Mouse (Mus musculus): ENCODE data around the gene Ephx1.
"Not testable (repeated sequence)": the region's sequence is repeated elsewhere in the genome, so short reads cannot be mapped to it uniquely, and the experiment has no call there.

Gene Ephx1

DNA sequence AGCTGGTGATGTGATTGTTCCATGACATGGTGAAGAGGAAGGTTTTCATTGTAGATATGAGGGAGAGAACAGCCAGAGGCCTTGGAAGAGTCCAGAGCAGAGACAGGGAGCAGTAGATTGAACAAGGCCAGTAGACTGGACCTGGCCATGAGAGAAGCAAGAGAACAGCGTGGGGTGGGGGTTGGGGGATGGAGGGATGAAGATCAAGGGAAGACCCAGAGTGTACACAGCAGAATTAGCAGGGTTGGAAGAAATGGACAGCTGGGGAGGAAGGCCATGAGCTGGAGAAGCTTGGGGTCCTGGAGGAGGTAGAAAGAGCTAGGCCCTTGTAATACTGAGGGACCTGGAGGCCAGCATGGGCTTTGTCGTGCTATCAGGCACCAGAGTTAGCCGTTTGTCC, 8.3 kb downstream of the Ephx1 start:
- DNase-seq: no peak

DNA sequence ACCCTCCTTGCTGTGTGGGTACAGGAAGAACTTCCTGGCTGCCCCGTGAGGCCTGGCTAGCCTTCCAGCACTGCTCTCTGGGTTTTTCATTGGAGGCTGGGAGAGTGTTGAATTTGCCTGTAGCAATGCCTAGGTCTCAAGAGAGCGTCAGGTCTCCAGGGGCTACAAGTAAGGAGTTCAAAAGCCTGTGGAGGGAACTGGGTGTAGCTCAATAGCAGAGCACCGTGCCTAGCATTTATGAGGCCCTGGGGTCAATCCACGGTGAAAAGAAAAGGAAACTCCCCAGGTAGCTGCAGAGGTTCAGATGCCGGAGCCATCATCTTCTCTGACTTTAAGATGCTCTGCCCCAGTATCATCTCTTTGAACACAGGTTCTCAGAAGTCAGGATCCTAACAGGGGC, 9.1 kb downstream of the Ephx1 start:
- DNase-seq: no peak

DNA sequence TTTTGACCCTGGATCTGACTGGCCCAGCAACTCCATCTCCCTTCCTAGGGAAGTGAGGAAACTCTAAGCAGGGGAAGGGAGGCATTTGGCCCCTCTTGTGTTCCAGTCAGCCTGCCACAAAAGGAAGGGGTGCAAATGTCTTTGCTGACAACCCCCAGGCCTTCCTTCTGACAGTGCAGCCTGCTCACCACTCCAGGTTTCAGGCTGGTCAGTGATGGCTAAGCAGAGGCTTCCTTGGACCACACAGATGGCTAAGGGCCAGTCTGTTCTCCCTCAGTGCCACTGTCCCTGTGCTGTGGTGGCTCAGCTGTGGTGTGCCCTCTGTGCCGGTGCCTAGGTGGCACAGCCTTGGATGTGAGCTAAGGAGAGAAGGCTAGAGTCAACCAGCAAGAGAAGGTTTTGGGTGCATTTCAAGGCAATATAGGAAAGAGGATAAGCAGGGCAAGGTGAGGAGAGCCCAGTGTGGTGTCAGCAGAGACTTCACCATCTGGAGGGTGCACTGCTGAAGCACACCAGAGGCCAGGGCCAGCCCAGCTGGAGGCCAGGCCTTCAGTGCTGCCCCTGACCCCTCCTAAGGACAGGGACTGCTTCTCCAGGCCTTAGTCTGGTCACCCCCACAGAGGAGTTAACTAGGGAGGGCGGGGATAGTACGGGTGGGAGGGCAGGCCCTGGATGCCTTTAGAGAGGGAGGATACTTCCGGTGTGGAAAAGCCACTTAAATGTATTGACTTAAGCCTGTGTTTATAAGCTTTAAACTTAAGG, 10.4 kb downstream of the Ephx1 start:
- no peak for DNase-seq

DNA sequence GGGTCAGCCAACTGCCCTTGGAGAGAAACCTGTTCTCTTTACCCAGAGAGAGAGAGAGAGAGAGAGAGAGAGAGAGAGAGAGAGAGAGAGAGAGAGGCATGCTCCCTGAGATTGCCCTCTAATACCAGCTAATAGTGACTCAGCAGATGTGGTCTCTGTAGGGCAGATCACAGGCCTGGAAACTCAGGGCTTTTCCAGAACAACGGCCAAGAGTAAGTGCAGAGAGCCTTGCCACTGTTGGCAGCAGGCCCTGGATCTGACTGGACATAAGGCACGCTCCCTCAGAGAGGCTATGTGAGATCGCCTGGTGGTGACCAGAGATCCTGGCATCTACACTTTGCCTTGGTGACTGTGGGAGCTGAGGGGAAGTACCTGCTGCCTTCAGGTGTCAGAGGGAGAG, 10.9 kb downstream of the Ephx1 start:
- no peak for DNase-seq

DNA sequence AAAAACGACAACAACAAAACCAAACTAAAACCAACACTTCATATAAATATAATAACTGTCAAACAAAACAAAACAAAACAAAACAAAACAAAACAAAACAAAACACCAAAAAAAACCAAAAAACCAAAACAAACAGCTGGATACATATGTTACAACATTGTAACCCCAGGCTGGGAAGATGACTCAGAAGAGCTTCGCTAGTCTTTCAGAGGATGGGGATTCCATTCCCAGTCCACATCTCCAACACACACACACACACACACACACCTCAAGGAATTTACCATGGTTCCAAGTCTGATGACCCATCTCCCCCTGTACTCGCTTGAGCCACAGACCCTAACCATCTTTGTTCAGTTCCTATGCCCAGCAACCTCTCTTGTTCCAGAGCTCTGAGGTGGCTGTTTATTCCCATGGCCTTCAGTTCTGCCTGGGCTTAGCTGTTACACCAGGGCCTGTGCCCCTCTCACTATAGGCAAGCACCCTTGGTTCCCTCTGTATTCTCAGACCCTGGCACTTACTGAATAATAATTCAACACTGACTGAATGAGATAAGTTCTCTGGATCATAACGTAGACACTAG, 11.6 kb downstream of the Ephx1 start:
- no peak for DNase-seq

DNA sequence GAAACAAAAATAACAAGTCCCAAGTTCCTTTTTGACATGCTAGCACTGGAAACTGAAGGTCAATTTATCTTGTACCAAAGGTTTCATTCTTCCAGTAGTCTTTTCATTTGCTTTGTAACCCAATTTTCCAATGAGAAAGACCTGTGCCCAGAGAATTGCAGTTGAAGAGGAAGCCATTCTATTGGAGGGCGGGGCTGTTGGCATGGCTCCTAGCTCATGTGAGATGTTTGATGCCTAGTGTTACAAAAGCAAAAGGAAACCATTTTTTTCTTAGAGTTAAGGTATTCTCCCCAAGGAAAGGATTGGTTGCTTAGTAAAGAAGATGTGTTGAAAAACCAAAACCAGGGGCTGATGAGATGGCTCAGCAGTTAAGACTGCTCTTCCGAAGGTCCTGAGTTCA, 12.4 kb downstream of the Ephx1 start:
- DNase-seq: no peak

DNA sequence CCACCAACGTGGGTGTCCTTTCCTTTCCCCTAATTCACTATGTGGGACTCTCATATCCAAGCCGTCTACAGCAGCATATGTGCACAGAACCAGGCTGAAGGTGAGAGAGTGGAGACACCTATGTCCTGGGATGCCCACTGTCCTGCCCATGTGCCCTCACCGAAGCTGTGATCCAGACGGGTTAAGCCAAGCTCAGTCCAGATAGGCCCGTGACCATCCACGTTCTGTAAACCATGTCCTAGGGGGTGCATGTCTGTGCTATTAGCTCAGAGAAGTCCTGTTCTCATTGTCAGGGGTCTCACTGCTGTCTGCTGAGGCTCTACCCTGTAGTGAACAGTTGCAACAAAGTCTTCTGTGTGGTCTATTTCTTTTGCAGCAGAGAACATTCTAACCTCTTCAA, 12.9 kb downstream of the Ephx1 start:
- DNase-seq: no peak

DNA sequence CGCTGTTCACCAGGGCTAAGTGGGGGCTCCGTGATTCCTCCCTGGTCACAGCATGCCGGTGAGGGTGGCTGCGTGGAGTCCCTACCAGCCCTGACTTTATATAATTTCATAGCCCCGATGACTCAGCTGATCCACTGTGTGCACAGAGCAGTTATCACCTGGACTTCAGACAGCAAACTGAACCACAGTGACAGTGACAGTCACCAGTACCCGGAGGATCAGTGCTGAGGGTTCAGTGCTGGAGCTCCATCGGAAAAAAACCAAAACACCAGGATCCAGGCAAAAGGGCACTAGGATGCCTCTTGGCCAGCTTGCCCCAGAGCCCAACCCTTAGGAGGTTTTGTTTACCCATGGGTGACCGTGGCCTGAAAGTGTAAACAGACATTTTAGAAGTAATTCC, 15.4 kb downstream of the Ephx1 start:
- no peak for DNase-seq

DNA sequence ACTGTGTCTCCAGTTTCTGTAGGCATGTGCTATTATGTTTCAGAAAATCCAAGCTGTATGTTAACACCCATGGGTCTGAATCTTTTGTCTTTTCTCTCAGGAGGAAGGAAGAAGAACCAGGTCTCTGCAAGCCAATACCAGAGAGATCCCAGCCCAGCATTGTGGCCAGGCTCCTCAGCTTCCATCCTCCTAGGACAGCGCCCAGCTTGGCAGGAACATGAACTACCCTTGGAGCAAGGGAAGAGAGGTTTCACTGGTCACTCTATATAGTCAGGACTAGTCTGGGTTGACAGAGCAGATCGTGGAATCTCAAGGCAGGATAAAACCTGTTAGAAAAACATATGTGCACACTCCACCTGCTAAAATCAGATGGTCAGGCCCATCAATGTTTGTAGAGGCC, 16.9 kb downstream of the Ephx1 start:
- no peak for DNase-seq

DNA sequence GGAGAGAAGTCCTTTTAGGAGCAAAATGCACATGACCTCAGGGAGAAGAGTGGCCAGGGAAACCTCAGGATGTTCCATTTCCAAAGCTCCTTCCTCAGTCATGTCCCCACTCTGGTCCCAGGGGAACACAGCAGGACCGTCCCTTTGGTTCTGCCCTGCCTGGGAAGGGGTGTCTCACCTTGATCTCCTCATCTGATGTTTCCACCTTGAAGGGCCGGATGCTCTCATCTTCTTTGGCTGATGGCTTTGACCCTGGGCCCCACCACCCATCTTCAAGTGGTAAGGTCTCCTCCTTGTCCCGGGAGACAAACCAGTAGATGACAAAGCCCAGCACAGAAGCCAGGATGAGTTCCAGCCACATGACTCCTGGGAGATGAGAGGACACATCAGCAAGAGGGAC, 19.1 kb downstream of the Ephx1 start:
- DNase-seq: no peak

DNA sequence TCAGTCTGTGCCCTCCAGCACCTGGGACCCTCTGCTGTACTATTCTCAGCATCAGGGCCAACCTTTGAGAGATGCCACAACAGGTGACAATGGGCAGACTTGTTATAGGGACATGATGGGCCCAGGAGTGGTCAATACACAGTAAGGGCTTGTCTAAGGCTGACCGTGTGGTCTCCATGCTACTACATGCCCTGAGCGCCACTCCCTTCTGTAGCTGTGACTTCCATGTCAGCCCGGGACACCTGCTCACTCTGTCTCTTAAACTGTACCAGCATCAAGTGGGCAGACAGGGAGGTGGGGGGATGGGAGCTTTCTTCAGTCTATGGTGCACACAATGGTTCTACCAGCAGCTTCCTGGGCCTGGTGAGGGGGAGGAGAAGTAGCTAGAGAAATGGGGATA, 19.5 kb downstream of the Ephx1 start:
- DNase-seq: no peak

DNA sequence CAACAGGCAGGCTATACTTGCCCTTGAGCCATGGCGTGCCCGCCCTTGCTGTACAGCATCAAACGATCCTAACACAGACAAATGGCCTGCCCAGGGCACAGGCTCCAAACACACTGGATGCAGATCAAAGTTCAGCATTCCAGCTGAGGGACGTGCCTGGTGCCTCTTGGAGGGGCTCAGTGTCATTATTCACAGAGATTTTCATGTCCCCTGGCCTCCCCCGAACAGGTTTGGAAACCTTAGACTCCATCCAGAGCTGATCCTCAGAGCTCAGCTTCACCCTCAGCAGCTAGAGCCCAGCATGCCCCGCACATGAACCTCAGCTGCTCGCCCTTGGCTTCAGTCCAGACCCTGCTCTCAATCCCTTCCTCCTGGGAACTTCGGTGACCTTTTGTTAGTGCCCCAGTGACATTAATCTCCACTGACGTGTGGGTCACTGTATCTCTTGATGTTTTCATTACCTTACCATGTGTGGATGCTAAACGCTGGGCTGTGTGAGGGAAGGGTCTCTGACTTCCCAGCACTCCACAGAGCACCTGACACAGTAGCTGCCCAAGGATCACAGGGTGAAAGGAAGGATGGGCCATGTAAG, 20.1 kb downstream of the Ephx1 start:
- no peak for DNase-seq

DNA sequence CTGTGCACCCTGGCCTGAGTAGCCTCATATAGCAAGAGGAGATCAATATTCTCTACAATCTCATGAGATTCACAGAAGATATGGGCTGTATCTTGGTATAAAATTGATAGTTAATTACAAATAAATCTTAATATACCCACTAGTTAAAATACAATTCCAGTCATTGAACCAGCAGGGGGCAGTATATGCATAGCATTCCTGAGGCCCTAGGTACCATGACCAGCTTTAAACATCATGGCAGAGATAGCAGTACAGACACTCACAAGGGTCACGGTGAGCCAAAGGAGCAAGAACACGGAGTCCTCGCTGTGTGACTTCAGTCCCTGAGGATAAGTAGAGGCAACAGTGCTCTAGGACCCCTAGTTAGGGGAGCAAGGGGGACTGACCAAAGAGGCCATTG, 28.6 kb downstream of the Ephx1 start:
- DNase-seq: peak; percentile 43

DNA sequence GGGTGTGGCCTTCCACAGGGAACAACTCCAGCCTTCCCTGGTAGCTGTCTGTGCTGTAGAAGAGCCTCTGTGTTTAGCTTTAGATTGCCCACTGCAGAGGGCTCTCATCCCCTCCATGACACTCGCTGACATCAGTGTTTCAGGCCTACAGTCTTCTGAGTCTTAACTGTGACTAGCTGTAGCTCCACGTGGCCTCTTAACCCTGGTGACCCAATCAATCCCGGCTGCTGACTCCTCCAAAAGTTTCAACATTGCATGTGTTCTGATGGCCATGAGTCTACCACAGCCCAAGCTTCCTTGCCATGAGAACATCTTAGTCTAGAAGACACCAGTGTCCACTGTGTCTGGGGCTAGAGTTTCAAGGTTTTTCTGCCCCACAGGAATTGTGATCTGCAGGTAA, 30.0 kb downstream of the Ephx1 start:
- DNase-seq: no peak

DNA sequence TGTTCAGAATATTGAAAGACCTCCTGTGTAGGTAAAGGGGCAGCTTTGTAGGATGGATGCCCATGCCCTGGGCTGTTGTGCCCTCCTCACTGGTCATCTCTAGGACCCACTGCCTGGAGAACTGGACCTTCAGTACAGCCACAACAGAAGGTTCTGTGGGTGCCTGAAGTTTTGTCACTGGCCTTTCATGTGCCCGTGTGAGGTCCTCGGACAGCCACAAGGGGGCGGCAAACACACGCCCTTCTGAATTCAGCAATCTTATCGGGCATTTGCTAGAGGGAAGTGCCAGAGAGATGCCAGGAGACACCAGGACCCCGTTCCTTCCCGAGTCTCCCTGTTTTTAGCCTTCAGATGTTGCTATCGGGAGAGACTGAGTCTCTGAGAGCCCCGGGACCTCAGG, 32.9 kb downstream of the Ephx1 start:
- DNase-seq: peak; percentile 77

DNA sequence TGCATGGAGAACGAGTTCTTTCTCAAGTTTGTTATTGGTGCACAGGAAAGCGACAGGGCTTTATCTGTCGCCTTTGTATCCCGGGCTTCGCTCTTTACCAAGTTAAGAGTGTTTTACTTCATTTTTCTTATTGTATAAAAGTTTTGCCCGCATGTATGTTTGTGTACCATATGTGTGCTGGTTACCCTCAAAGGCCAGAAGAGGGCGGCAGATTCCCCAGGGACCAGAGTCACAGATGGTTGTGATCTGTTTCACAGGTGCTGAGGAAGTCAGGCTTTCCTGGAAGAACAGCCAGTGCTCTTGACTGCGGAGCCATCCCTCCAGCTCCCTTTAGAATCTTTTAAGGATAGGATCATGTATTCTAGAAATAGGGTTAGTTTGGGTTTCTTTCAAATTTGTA, 34.0 kb downstream of the Ephx1 start:
- no peak for DNase-seq

DNA sequence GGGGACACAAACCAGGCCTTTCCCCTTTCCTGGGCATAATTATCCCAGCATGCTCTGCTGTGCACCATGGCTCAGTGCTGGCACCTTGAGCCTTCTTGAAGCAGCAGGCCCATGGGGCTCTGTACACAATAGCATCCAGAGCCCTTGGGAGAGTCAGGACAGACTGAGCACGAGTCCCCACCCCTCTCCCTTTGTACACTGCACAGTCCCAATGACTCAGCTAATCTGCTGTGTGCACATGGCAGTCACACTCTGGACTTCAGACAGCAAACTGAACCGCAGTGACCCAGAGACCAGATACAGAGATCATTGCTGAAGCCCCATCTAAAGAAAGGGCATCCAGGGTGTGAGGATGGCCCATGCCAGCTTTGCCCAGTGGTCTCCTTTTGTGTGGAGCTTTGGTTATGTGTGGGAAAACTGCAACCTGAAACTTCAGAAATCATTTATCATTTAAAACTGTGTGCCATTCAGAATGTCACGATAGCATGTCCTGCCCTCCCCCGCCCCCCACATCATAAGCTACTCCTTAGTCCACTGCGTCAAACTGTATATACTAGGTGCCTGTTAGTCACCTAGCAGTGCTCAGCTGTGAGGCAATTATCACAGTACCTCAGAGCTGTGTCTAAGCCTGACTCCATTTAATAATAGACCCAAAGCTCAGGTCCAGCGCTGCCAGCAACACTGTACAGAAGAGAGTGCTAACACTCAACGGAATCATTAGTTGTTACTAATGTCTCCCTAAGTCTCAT, 39.2 kb downstream of the Ephx1 start:
- not testable (repeated sequence) for DNase-seq

DNA sequence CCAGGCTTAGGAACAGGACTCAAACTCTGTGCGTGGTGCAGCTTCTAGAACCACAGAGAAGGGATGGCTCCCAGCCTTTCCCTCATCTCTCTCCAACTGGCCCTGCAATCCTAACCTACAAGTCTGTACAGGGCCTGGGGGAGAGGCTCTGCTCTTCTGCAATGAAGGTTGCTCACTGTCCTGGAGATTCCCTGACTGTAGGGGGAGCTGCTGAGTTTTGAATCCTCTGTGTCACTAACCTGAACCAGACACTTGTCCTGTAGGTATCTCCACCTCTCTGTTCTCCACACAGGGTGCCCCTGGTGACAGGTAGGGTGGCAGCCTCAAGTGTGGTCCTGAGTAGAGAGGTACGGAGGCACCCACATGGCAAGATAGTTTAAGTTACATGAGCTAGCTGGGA, 40.2 kb downstream of the Ephx1 start:
- peak; percentile 13 for DNase-seq

DNA sequence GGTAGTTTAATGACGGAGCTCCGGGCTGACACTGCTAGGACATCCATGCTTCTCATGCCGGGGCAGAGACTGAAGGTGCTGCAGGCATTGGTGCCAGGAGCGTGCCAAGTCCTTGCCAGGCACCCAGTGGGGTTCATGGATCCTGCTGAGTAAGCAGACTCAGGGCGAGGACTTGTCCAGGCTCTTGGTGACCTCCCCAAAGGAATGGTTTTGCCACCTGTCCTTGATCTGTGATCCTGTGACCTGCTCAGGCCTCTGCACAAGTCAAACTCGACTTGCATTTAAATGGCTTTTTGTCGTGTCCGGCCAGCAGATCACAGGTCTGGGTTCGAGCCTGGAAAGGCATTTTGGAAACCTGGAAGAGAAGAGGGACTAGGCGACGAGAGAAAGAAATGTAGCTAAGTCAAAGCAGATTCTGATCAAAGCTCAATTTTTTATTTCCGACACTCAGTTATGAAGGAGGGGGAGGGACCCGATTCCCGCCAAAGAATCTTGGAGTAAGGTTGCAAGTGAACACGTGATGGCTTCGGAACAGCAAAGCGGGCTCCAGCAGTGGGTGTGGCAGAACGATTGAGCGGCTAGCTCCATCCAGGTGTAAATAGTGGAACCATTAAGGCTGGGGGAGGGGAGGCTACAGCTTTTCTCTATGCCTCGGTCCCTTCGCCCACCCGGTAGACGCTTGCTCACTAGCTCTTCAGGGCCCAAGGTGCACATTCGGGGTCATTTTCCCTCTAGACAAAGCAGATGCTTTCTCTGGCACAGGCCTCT, 41.0 kb downstream of the Ephx1 start:
- DNase-seq: no peak

DNA sequence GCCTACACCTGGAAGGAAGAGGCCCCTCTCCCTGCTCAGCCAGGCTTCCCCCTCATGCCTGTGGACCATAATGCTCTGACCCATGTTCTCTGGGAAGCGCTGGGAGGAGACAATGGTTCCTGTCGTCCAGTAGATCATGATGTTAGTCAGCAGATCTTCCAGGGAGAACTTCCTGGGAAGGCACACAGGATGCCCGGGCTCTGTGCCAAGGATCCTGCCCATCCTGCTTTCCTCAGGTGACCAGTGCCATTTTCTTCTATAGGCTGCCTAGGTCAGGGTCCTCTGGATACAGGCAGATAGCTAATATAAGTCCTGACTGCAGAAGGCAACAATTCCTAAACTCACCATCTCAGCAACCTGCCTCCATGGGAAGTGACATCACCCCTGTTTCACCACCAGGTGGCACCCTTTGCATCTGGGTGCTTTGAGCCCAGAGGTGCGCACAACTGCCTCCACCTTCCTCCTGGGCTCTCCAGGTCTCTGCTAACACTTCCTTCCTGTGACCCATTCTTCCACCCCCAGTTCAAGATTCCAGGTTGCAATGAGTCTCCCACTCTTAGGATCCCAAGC, 44.5 kb downstream of the Ephx1 start:
- peak; percentile 66 for DNase-seq

DNA sequence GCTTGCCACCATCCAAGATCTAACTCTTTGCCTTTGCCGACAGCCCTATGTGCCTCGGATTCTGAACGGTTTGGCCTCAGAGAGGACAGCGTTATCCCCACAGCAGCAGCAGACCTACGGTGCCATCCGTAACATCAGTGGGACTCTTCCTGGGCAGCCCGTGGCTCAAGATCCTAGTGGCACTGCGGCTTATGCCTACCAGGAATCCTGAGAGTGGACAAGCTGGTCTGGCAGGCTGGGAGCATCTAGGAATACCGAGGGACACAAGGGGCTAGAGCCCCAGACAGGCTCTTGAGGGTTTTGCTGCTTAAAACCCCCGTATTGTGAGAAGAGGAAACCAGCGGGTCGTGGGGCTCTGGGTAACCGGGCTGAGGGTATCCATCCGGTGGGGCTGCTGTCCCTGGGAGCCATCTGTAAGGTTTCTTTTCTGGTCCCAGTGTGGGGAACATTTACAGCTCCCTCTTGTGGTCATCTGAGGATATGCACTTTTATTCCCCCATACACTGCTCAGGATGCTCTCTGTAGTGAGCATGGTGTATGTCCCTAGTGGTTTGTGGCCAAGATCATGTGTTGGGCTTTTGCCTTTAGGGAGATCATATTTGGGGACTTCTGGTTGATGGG, 46.5 kb downstream of the Ephx1 start:
- peak; percentile 57 for DNase-seq

DNA sequence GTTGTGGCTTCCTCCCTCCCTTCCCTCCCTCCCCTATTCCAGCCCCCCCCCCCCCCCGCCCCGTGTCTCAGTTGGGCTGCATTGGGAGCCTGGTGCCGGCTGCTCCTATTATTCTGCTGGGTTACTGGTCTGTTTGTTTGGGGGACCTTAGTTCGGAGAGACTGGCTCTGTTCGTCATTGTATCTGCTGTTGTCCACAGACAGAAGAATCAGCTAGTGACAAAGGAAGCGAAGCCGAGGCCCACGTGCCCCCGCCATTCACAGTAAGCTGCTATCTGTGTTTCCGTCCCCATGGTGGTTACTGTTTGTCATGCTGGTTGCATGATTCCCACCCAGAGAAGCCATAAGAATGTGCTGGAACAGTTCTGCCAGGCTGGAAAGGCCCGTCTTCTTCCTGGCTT, 47.8 kb downstream of the Ephx1 start:
- no peak for DNase-seq
